Comparison of ENCODE assay signal across 23 mouse cellular contexts in the genomic region with DNA sequence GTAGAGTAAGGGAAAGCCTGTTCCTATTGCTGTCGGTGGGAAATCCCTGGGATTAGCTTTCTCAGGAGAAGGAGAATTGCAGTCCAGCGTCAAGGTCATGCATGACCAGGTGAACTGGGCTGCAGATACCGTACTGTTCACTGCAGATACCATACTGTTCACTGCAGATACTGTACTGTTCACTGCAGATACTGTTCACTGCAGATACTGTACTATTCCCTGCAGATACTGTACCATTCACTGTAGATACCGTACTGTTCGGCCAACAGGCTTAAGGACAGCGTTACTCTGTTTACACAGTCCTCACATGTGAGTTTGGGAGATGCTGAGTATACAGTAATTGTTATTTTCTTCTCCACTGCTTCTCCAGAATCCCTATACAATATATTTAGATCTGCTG. TPM values are rescaled to one million over a fixed set of nuclear protein-coding genes. Genes with fewer than 3 reads are reported as not detected.
DNase-seq lines count a peak whose midpoint lies in the region; ATAC-seq lines count a peak whose summit lies in the region.
"Had no signal": no experiment of that assay in that cellular context is flagged by ENCODE, and none has a peak within 500 bp of the region (broad histone marks: within the 10 kb centered on the region; RNA-seq: fewer than 3 reads in every experiment).

No protein-coding gene starts in this region.

- ATAC-seq in liver, embryonic 13.5 days (ENCODE audit: low read depth) = peak; percentile 79
- ATAC-seq in liver, embryonic 15.5 days (ENCODE audit: insufficient read depth) = peak; percentile 51
- 0 out of 2 replicates have a peak, but pooled peaks have one; percentile 19 for ATAC-seq in liver, embryonic 16.5 days (ENCODE audit: low read depth)
- ATAC-seq: forebrain, embryonic 14.5 days; forebrain, embryonic 16.5 days had no signal

- 69% methylated on average over 6 of the region's 6 CpGs for WGBS in liver, embryonic 13.5 days (ENCODE audit: insufficient replicate concordance)
- WGBS in liver, embryonic 15.5 days (ENCODE audit: insufficient replicate concordance) = 79% methylated on average over 6 of the region's 6 CpGs
- 71% methylated on average over 6 of the region's 6 CpGs for WGBS in liver, embryonic 16.5 days (ENCODE audit: insufficient replicate concordance)

- peaks cover 3% of the 10 kb centered on the region; the same call in 1 of the 2 replicates for H3K4me1 ChIP-seq in liver, embryonic 13.5 days (replicated peaks)
- no peaks in the 10 kb centered on the region; the same call in 1 of the 2 replicates for H3K4me1 ChIP-seq in liver, embryonic 15.5 days (replicated peaks)
- no peaks in the 10 kb centered on the region for H3K4me1 ChIP-seq in liver, embryonic 16.5 days (ENCODE audit: control insufficient read depth, low read depth, low read length)
- H3K4me1 ChIP-seq: embryonic facial prominence, embryonic 13.5 days; embryonic facial prominence, embryonic 15.5 days; forebrain, embryonic 10.5 days; forebrain, embryonic 12.5 days had no signal

- no peaks in the 10 kb centered on the region for H3K9me3 ChIP-seq in liver, embryonic 13.5 days (replicated peaks)
- H3K9me3 ChIP-seq in liver, embryonic 15.5 days (replicated peaks) = no peaks in the 10 kb centered on the region
- no peaks in the 10 kb centered on the region for H3K9me3 ChIP-seq in liver, embryonic 16.5 days (replicated peaks; ENCODE audit: control insufficient read depth, low read length)
- H3K9me3 ChIP-seq: embryonic facial prominence, embryonic 13.5 days; embryonic facial prominence, embryonic 15.5 days; forebrain, embryonic 10.5 days; forebrain, embryonic 12.5 days had no signal

- peaks cover 42% of the 10 kb centered on the region for H3K36me3 ChIP-seq in liver, embryonic 13.5 days
- H3K36me3 ChIP-seq in liver, embryonic 15.5 days (replicated peaks) = peaks cover 59% of the 10 kb centered on the region
- H3K36me3 ChIP-seq in liver, embryonic 16.5 days (ENCODE audit: control insufficient read depth, insufficient read depth) = peaks cover 12% of the 10 kb centered on the region
- H3K36me3 ChIP-seq: embryonic facial prominence, embryonic 13.5 days; embryonic facial prominence, embryonic 15.5 days; forebrain, embryonic 10.5 days; forebrain, embryonic 12.5 days had no signal

- H3K4me2 ChIP-seq in liver, embryonic 13.5 days = no peak overlapping the region
- H3K4me2 ChIP-seq in liver, embryonic 15.5 days = no peak overlapping the region
- no peak overlapping the region for H3K4me2 ChIP-seq in liver, embryonic 16.5 days (ENCODE audit: low read depth, low read length)
- H3K4me2 ChIP-seq: embryonic facial prominence, embryonic 13.5 days; embryonic facial prominence, embryonic 15.5 days; forebrain, embryonic 12.5 days had no signal

- no peak overlapping the region for H3K4me3 ChIP-seq in liver, embryonic 13.5 days (replicated peaks)
- no peak overlapping the region for H3K4me3 ChIP-seq in liver, embryonic 15.5 days (replicated peaks)
- H3K4me3 ChIP-seq in liver, embryonic 16.5 days (ENCODE audit: low read depth, low read length) = no peak overlapping the region
- H3K4me3 ChIP-seq: embryonic facial prominence, embryonic 13.5 days; embryonic facial prominence, embryonic 15.5 days; erythroblast, embryonic 14.5 days; forebrain, embryonic 10.5 days; forebrain, embryonic 12.5 days had no signal

- H3K27ac ChIP-seq in liver, embryonic 13.5 days = no peak overlapping the region
- no peak overlapping the region for H3K27ac ChIP-seq in liver, embryonic 15.5 days (replicated peaks)
- no peak overlapping the region for H3K27ac ChIP-seq in liver, embryonic 16.5 days (ENCODE audit: low read length)
- H3K27ac ChIP-seq: embryonic facial prominence, embryonic 13.5 days; embryonic facial prominence, embryonic 15.5 days; forebrain, embryonic 10.5 days; forebrain, embryonic 12.5 days had no signal

- no peak overlapping the region for H3K9ac ChIP-seq in liver, embryonic 13.5 days
- no peak overlapping the region for H3K9ac ChIP-seq in liver, embryonic 15.5 days
- H3K9ac ChIP-seq in liver, embryonic 16.5 days (ENCODE audit: low read depth, low read length) = no peak overlapping the region
- H3K9ac ChIP-seq: embryonic facial prominence, embryonic 13.5 days; embryonic facial prominence, embryonic 15.5 days; forebrain, embryonic 12.5 days had no signal

- H3K27me3 ChIP-seq in liver, embryonic 13.5 days = no peaks in the 10 kb centered on the region
- H3K27me3 ChIP-seq in liver, embryonic 15.5 days = no peaks in the 10 kb centered on the region
- no peaks in the 10 kb centered on the region for H3K27me3 ChIP-seq in liver, embryonic 16.5 days (ENCODE audit: control insufficient read depth, insufficient read depth, low read depth, low read length)
- H3K27me3 ChIP-seq: embryonic facial prominence, embryonic 13.5 days; embryonic facial prominence, embryonic 15.5 days; forebrain, embryonic 12.5 days had no signal

- no peak for DNase-seq in liver, embryonic 13.5 days
- DNase-seq in liver = no peak
- DNase-seq in heart, adult 9 months (ENCODE audit: low spot score in 2 of 2) = no peak
- DNase-seq: adrenal gland, adult 2 months; adrenal gland, postnatal 10 days; adrenal gland, postnatal 25 days; cerebellum, adult 11 months; cerebellum, adult 18-20 months; cerebellum, adult 8-10 months; cerebellum, adult 9-11 months; cerebellum, postnatal 14 days; cerebellum, postnatal 36 days; embryo, embryonic 11 days had no signal

RNA-seq across cellular contexts. Expression of gene Sh3yl1, which starts 16.7 kb away (rescaled TPM):
- polyA plus RNA-seq in liver, embryonic 13.5 days (2015; fragmentation: Nextera tagmentation; extraction: Ambion mirVana) = 33.6 and 41.1 TPM in 2 replicates
- polyA plus RNA-seq in liver, embryonic 15.5 days (2015; fragmentation: Nextera tagmentation; extraction: Ambion mirVana) = 37.4 and 40.8 TPM in 2 replicates
- polyA plus RNA-seq in liver, embryonic 16.5 days (2015; fragmentation: Nextera tagmentation; extraction: Ambion mirVana) = 39.7 and 41.2 TPM in 2 replicates

RNA-seq across cellular contexts. Expression of gene Acp1, which starts 16.8 kb away (rescaled TPM):
- polyA plus RNA-seq in liver, embryonic 13.5 days (2015; fragmentation: Nextera tagmentation; extraction: Ambion mirVana) = 351 and 380 TPM in 2 replicates
- polyA plus RNA-seq in liver, embryonic 15.5 days (2015; fragmentation: Nextera tagmentation; extraction: Ambion mirVana) = 235 and 287 TPM in 2 replicates
- polyA plus RNA-seq in liver, embryonic 16.5 days (2015; fragmentation: Nextera tagmentation; extraction: Ambion mirVana) = 235 and 271 TPM in 2 replicates

RNA-seq across cellular contexts. Expression of gene Alkal2, which starts 44.1 kb away (rescaled TPM):
- polyA plus RNA-seq in liver, embryonic 13.5 days (2015; fragmentation: Nextera tagmentation; extraction: Ambion mirVana) = 0.09 TPM in 1 of 2 replicates, not detected in the other
- not detected in 2 replicates for polyA plus RNA-seq in liver, embryonic 15.5 days (2015; fragmentation: Nextera tagmentation; extraction: Ambion mirVana)
- polyA plus RNA-seq in liver, embryonic 16.5 days (2015; fragmentation: Nextera tagmentation; extraction: Ambion mirVana) = not detected in 2 replicates
- polyA plus RNA-seq: C2C12; erythroblast, embryonic 14.5 days; forebrain, embryonic 14.5 days had no signal

Comparison
In these comparisons a context has a peak if more than half of its experiments do, and no peak if none do; other contexts are left out.
1. ATAC-seq: peak in every context shown above with its lines; median percentile 79 in liver, embryonic 13.5 days; 51 in liver, embryonic 15.5 days; 19 in liver, embryonic 16.5 days.